Mouse (Mus musculus) forebrain, postnatal 0 days (tissue): Measurements from ENCODE around the gene C1ql4. TPM values are rescaled to one million over a fixed set of nuclear protein-coding genes. Genes with fewer than 3 reads are reported as not detected.

Experiments
- ATAC-seq: fragments of 200-750 bp; cut with Nextera tagmentation; 2 replicates; pipeline ENCODE4 v1.8.0; 2017; ENCODE audit warnings: mild to moderate bottlenecking, moderate library complexity
- DNase-seq: peaks from one replicate; pipeline ENCODE4 v3.0.0-alpha.2; 2015
- H3K27ac ChIP-seq: fragments of 300-500 bp; sonication (generic); 2 replicates; pipeline ENCODE4 v1.5.1; 2014; ENCODE audit warnings: low read depth, mild to moderate bottlenecking, antibody characterized with exemption, low read length, moderate library complexity, mixed read lengths
- H3K27me3 ChIP-seq: fragments of 300-500 bp; sonication (generic); 2 replicates; pipeline ENCODE4 v1.6.1; 2014; ENCODE audit warnings: mild to moderate bottlenecking, low read length, mixed read lengths; ENCODE audit not compliant: insufficient read depth
- H3K36me3 ChIP-seq: fragments of 300-500 bp; sonication (generic); 2 replicates; pipeline ENCODE4 v1.6.1; 2014; ENCODE audit warnings: mild to moderate bottlenecking, moderate library complexity; ENCODE audit not compliant: insufficient read depth
- H3K4me1 ChIP-seq: fragments of 300-500 bp; sonication (generic); 2 replicates; pipeline ENCODE4 v1.6.1; 2014; ENCODE audit warnings: antibody characterized with exemption; ENCODE audit not compliant: insufficient read depth
- H3K4me2 ChIP-seq: fragments of 300-500 bp; sonication (generic); 2 replicates; pipeline ENCODE4 v1.6.1; 2014; ENCODE audit warnings: low read depth, mild to moderate bottlenecking, moderate library complexity
- H3K4me3 ChIP-seq: fragments of 300-500 bp; sonication (generic); 2 replicates; pipeline ENCODE4 v1.5.1; 2014; ENCODE audit warnings: low read depth, low read length, mixed read lengths
- H3K9ac ChIP-seq: fragments of 300-500 bp; sonication (generic); 2 replicates; pipeline ENCODE4 v1.6.1; 2014; ENCODE audit warnings: mild to moderate bottlenecking
- H3K9me3 ChIP-seq: fragments of 300-500 bp; sonication (generic); 2 replicates; pipeline ENCODE4 v1.6.1; 2016; ENCODE audit warnings: low read length
- CTCF ChIP-seq: sonication (generic); IDR thresholded peaks from 2 replicates; pipeline ENCODE4 v1.5.1; 2016; ENCODE audit warnings: antibody characterized with exemption, control low read depth, low read depth
- WGBS: fragments of 180-500 bp; shearing (Covaris S2); extraction: QIAGEN DNeasy Blood & Tissue Kit; methylation state at CpG from one replicate; pipeline ENCODE4 v1.1.7; 2014; 5-methylcytosine and 5-hydroxymethylcytosine counted together
- microRNA-seq, 2 experiments: library from miRNA; unstranded; fragments of <30 nt; microRNA quantifications; one replicate each; pipeline ENCODE4; 2016
- polyA plus RNA-seq: library from polyadenylated mRNA; unstranded; fragments of >200 nt; fragmentation: Nextera tagmentation; extraction: Ambion mirVana; gene quantifications from 2 replicates; pipeline ENCODE4 v1.2.1, GENCODE M21; 2015
- total RNA-seq: library from RNA; depleted of rRNA; stranded (reverse); fragments of >200 nt; gene quantifications from 2 replicates; pipeline ENCODE4 v1.2.3, GENCODE M21; 2014; rRNA removed

C1ql4 gene
- total and polyA plus RNA-seq, 2 experiments from 2014 or later = 0.40 to 0.48 TPM

GRCm38 (mm10) chr15:99039996-99040919 lies 47.4 kb downstream of the C1ql4 start:
- H3K36me3 ChIP-seq = no peaks in the 10 kb centered on the region
- ATAC-seq (no peak; the same call in 1 of the 2 replicates), DNase-seq (no peak)
- H3K4me2 ChIP-seq = no peak overlapping the region
- no peak overlapping the region for H3K27ac ChIP-seq
- H3K4me3 ChIP-seq = no peak overlapping the region
- WGBS = 70% methylated on average over 26 of the region's 26 CpGs
- no peaks in the 10 kb centered on the region for H3K9me3 ChIP-seq
- H3K27me3 ChIP-seq = no peaks in the 10 kb centered on the region
- TF ChIP-seq CTCF = peak; percentile 45
- H3K9ac ChIP-seq = no peak overlapping the region
- no peaks in the 10 kb centered on the region for H3K4me1 ChIP-seq

GRCm38 (mm10) chr15:99039306-99039705 lies 48.3 kb downstream of the C1ql4 start:
- Histone ChIP-seq H3K4me3 (no peak overlapping the region), H3K27ac (no peak overlapping the region), H3K27me3 (no peaks in the 10 kb centered on the region), H3K9ac (no peak overlapping the region), H3K9me3 (no peaks in the 10 kb centered on the region), H3K4me1 (no peaks in the 10 kb centered on the region), H3K36me3 (no peaks in the 10 kb centered on the region), H3K4me2 (no peak overlapping the region)
- ATAC-seq (no peak), DNase-seq (no peak)
- no peak for TF ChIP-seq CTCF
- 74% methylated on average over 4 of the region's 4 CpGs for WGBS

- no peak for TF ChIP-seq CTCF
- WGBS = 89% methylated on average over 5 of the region's 5 CpGs
- Histone ChIP-seq H3K27ac (no peak overlapping the region), H3K9me3 (no peaks in the 10 kb centered on the region), H3K4me2 (no peak overlapping the region), H3K9ac (no peak overlapping the region), H3K4me3 (no peak overlapping the region), H3K4me1 (no peaks in the 10 kb centered on the region), H3K27me3 (no peaks in the 10 kb centered on the region), H3K36me3 (no peaks in the 10 kb centered on the region)
- no peak for ATAC-seq
- DNase-seq = no peak
Observed at GRCm38 (mm10) chr15:99038797-99039196, 48.8 kb downstream of the C1ql4 start.

GRCm38 (mm10) chr15:99038025-99038424 lies 49.6 kb downstream of the C1ql4 start:
- no peaks in the 10 kb centered on the region for H3K4me1 ChIP-seq
- H3K4me2 ChIP-seq = no peak overlapping the region
- no peaks in the 10 kb centered on the region for H3K36me3 ChIP-seq
- H3K4me3 ChIP-seq = no peak overlapping the region
- no peak for ATAC-seq
- TF ChIP-seq CTCF = no peak
- no peak overlapping the region for H3K27ac ChIP-seq
- no peaks in the 10 kb centered on the region for H3K27me3 ChIP-seq
- no peak for DNase-seq
- 96% methylated on average over 1 of the region's 1 CpGs for WGBS
- no peaks in the 10 kb centered on the region for H3K9me3 ChIP-seq
- no peak overlapping the region for H3K9ac ChIP-seq

- no peak for TF ChIP-seq CTCF
- Histone ChIP-seq H3K36me3 (no peaks in the 10 kb centered on the region), H3K4me2 (no peak overlapping the region), H3K27me3 (no peaks in the 10 kb centered on the region), H3K4me3 (no peak overlapping the region), H3K9ac (no peak overlapping the region), H3K9me3 (no peaks in the 10 kb centered on the region), H3K27ac (no peak overlapping the region), H3K4me1 (no peaks in the 10 kb centered on the region)
- 56% methylated on average over 8 of the region's 8 CpGs for WGBS
- DNase-seq (no peak), ATAC-seq (no peak)
Observed at GRCm38 (mm10) chr15:99036249-99036905, 51.2 kb downstream of the C1ql4 start.

GRCm38 (mm10) chr15:99035431-99035830 lies 52.2 kb downstream of the C1ql4 start:
- Histone ChIP-seq H3K9ac (no peak overlapping the region), H3K9me3 (no peaks in the 10 kb centered on the region), H3K4me1 (no peaks in the 10 kb centered on the region), H3K4me2 (no peak overlapping the region), H3K4me3 (no peak overlapping the region), H3K36me3 (no peaks in the 10 kb centered on the region), H3K27ac (no peak overlapping the region), H3K27me3 (no peaks in the 10 kb centered on the region)
- WGBS = 80% methylated on average over 4 of the region's 4 CpGs
- ATAC-seq (no peak), DNase-seq (no peak)
- TF ChIP-seq CTCF = no peak

Small RNA genes within 50 kb of the gene (microRNA-seq; reads per million reads assigned to microRNA genes)
- gene Mir6960 = 0.37 to 0.77 reads per million in 2 experiments

Other genes starting within 250 kb of the C1ql4 start
- 22.7 and 25.8 TPM in 2 replicates for gene Kmt2d, start 216.6 kb downstream of the C1ql4 start, total RNA-seq
- 2.9 and 6.2 TPM in 2 replicates for gene Kmt2d, start 216.6 kb downstream of the C1ql4 start, polyA plus RNA-seq
- gene Rhebl1, start 193.3 kb downstream of the C1ql4 start, total RNA-seq = 16.5 and 20.7 TPM in 2 replicates
- 34.1 and 37.5 TPM in 2 replicates for gene Rhebl1, start 193.3 kb downstream of the C1ql4 start, polyA plus RNA-seq
- gene Dhh, start 189.3 kb downstream of the C1ql4 start, total RNA-seq = 0.15 and 0.76 TPM in 2 replicates
- gene Dhh, start 189.3 kb downstream of the C1ql4 start, polyA plus RNA-seq = 0.25 and 0.58 TPM in 2 replicates
- 44.1 and 59.3 TPM in 2 replicates for gene Lmbr1l, start 169.6 kb downstream of the C1ql4 start, total RNA-seq
- gene Lmbr1l, start 169.6 kb downstream of the C1ql4 start, polyA plus RNA-seq = 20.1 and 22.4 TPM in 2 replicates
- gene Tuba1b, start 153.3 kb downstream of the C1ql4 start, total RNA-seq = 1,927 and 1,958 TPM in 2 replicates
- gene Tuba1b, start 153.3 kb downstream of the C1ql4 start, polyA plus RNA-seq = 1,265 and 1,341 TPM in 2 replicates
- 1,610 and 2,499 TPM in 2 replicates for gene Gm49450, start 134.3 kb downstream of the C1ql4 start, total RNA-seq
- gene Gm49450, start 134.3 kb downstream of the C1ql4 start, polyA plus RNA-seq = not detected in 2 replicates
- 18,820 and 21,160 TPM in 2 replicates for gene Tuba1a, start 134.1 kb downstream of the C1ql4 start, total RNA-seq
- 18,258 and 23,279 TPM in 2 replicates for gene Tuba1a, start 134.1 kb downstream of the C1ql4 start, polyA plus RNA-seq
- gene Tuba1c, start 57.9 kb downstream of the C1ql4 start, total RNA-seq = 22.1 and 24.9 TPM in 2 replicates
- 16.4 and 18.8 TPM in 2 replicates for gene Tuba1c, start 57.9 kb downstream of the C1ql4 start, polyA plus RNA-seq
- gene Prph, start 32.6 kb downstream of the C1ql4 start, total RNA-seq = 1.7 and 2.3 TPM in 2 replicates
- 2.3 and 2.4 TPM in 2 replicates for gene Prph, start 32.6 kb downstream of the C1ql4 start, polyA plus RNA-seq
- gene Troap, start 13.2 kb downstream of the C1ql4 start, total RNA-seq = 1.5 and 3.9 TPM in 2 replicates
- 2.7 and 3.1 TPM in 2 replicates for gene Troap, start 13.2 kb downstream of the C1ql4 start, polyA plus RNA-seq
- 0.38 and 0.71 TPM in 2 replicates for gene Dnajc22, start 5.4 kb upstream of the C1ql4 start, total RNA-seq
- 0.15 and 0.51 TPM in 2 replicates for gene Dnajc22, start 5.4 kb upstream of the C1ql4 start, polyA plus RNA-seq
- gene Spats2, start 38.1 kb upstream of the C1ql4 start, total RNA-seq = 28.9 and 29.6 TPM in 2 replicates
- gene Spats2, start 38.1 kb upstream of the C1ql4 start, polyA plus RNA-seq = 21.8 and 24.4 TPM in 2 replicates
- 22.9 and 435 TPM in 2 replicates for gene Kcnh3, start 137.0 kb upstream of the C1ql4 start, total RNA-seq
- gene Kcnh3, start 137.0 kb upstream of the C1ql4 start, polyA plus RNA-seq = 7.7 and 8.2 TPM in 2 replicates
- gene Mcrs1, start 164.1 kb upstream of the C1ql4 start, total RNA-seq = 231 and 250 TPM in 2 replicates
- 242 and 258 TPM in 2 replicates for gene Mcrs1, start 164.1 kb upstream of the C1ql4 start, polyA plus RNA-seq
- 110 and 116 TPM in 2 replicates for gene Prpf40b, start 207.3 kb upstream of the C1ql4 start, total RNA-seq
- gene Prpf40b, start 207.3 kb upstream of the C1ql4 start, polyA plus RNA-seq = 69.1 and 89.7 TPM in 2 replicates
- gene Fam186b, start 208.1 kb upstream of the C1ql4 start, total RNA-seq = 0.52 and 1.5 TPM in 2 replicates
- gene Fam186b, start 208.1 kb upstream of the C1ql4 start, polyA plus RNA-seq = 0.58 and 0.85 TPM in 2 replicates